Mouse (Mus musculus): ENCODE measurements at regions not wholly inside any gene's neighbourhood (a gene's known extent, or its start where the extent isn't known, plus 50 kb on each side); places are given as distances from the start of the nearest gene placed in this dataset.
A peak's percentile ranks its signal among the peaks of the same experiment; 100 is the strongest.

DNA sequence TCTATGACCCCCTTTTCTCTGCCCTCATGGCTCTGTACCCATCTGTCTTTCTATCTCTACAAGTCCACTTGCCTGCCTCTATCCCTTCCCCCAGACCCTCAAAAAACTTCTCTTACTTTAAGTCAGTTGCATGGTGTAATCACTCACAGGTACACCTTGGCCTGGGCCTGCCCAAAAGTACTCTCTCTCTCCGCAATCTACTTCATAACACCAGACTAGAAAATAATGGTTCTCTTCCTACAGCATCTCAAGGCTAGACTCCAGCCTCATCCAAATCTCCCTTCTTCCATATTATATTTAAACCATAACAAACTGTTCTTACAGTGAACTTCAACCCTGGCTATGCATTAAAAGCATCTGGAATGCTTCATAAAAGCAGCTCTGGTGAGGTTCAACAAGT lies 254.2 kb downstream of the Rps29 start:
- DNase-seq (ENCODE audit: low spot score in 2 of 2): no peak
- intact Hi-C loops (cut with DNase I): no loop called here

DNA sequence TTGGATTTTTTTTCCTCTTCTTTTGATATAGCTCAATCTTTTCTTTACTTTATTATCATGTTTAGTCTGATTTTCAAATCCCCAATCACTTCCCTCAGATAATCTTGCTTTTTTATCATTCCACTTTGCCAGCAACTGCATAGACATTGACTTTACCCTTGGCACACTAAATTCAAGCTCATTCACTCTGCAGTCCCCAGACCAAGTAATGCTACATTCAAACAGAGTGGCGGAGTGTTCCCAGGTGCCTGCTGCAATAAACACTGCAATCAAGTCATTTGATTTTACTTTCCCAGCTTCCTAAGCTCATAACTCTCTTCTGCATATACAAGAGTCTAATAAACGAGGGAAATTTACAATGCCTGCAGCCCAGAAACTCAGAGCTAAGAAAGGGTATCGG lies 269.8 kb downstream of the Rps29 start:
- intact Hi-C loops (cut with DNase I): no loop called here
- no peak for DNase-seq (ENCODE audit: low spot score in 2 of 2)

DNA sequence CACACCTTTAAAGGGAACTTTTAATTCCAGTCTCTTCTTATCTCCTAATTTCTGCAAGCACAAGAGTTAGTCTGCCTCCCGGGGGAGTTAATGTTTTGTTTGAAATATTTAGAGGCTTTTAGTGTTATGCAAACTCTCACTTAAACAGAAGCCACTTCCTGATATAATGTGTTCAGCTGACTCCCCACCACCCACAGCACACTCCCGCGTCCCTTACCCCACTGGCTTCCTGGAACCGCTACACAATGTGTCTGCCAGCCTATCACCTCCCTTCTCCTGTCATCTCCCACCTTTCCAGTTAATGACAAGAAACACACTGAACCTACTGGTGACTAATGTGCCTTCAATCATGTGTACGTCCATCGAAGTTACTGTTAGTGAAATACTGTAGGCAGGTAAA lies 276.5 kb downstream of the Rps29 start:
- DNase-seq (ENCODE audit: low spot score in 2 of 2): no peak
- intact Hi-C loops (cut with DNase I): no loop called here

DNA sequence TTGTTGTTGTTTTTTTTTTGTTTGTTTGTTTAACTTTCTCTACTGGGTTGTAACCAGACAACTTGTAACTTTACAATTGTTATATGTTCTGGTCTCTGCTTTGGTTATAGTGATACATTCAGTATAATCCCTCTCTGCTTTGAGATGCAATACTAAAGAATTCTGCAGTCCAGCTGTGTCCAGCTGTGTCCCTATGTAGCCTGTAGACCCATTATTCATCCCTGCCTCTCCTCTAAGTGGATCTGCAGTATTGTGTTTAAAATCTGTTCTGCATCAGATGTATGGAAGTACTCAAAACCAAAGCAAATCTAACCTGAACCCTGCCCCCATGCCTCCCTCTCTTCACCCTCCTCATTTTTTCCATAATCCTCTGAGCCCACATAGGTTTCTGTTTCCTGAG lies 279.6 kb downstream of the Rps29 start:
- intact Hi-C loops (cut with DNase I): no loop called here
- no peak for DNase-seq (ENCODE audit: low spot score in 2 of 2)

DNA sequence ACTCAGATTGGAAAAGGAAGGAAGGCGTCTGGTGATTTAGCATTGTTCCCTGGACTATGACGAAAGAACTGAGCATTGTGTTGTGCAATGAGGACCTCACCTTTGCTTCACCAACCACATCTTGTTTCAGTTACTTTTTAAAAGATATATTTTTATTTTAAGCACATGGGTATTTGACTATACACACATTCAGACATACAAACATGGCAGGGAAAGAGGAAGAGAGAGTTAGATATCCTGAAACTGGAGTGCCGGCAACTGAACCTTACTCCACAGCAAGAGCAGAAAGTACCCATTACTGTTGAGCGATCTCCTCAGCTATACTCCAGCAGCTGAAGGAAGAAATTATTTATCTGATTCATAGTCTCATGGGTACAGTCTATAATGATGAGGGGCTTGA lies 287.7 kb downstream of the Rps29 start:
- intact Hi-C loops (cut with DNase I): no loop called here
- DNase-seq (ENCODE audit: low spot score in 2 of 2): no peak

DNA sequence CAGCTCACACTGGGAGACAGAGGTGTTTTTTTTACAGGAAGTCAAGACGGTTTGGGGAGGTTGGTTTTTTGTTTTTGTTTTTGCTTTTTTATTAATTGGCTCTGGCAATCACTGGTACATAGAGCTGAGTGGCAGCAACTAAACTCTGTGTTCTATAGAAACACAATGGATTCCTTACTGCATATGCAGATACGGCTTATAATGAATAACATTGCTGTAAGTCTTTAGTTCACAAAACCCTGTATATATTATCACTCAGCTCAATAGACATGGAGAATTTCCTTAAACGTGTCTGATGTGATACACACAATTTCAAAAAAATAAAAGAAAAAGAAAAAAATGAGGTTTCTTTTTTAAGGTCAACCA lies 296.0 kb downstream of the Rps29 start:
- intact Hi-C loops (cut with DNase I): loop anchor here (2.0 kb wide), 1 partner anchor 1432 kb away; no protein-coding TSS in a partner anchor
- no peak for DNase-seq (ENCODE audit: low spot score in 2 of 2)

DNA sequence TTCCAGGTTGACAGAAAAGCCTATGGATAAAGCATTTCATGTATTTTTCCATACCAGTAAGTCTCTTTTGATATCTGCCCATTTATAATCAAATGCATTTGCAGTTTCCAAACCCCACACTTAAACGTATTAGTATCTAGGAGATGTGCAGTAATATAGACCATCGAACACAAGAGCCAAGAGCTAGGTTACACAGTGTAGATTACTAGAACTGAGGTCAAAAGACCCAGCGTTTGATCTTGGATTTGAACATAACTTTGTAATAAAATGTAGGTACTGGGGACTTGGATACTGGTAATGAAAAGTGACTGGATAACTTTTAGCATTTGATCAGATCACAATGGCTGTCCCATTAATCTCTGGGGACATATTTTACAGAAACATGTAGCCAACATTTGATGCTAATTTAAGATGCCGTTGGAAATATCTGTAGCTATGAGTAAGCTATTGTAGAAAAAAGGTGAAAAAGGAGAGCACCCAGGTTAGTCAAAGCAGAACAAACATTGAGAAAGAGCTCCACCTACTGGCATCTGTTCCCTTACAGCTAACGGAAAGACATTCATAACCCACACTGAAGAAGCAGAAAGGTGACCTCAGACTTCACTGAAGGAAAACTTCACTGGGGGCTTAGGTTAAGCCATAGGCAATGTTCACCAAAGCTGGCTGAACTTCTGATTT lies 296.5 kb downstream of the Rps29 start:
- intact Hi-C loops (cut with DNase I): loop anchor here (2.0 kb wide), 1 partner anchor 1432 kb away; no protein-coding TSS in a partner anchor
- DNase-seq (ENCODE audit: low spot score in 2 of 2): peak; percentile 59 to 66

DNA sequence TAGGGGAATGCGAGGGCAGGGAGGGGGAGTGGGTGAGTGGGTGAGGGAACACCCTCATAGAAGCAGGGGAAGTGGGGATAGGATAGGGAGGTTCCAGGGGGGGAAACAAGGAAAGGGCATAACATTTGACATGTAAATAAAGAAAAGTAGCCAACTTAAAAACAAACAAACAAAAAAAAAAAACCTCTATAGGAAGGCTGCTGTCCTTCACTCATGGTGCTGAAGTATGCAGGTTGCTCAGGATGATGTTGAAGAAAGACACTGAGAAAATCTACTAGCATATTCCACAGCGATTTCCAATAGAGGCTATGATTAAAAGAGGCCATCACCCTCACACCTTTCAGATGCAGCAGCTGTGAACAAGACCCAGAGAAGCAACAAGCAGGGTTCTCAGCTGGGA lies 298.7 kb downstream of the Rps29 start:
- DNase-seq (ENCODE audit: low spot score in 2 of 2): no peak
- intact Hi-C loops (cut with DNase I): no loop called here

DNA sequence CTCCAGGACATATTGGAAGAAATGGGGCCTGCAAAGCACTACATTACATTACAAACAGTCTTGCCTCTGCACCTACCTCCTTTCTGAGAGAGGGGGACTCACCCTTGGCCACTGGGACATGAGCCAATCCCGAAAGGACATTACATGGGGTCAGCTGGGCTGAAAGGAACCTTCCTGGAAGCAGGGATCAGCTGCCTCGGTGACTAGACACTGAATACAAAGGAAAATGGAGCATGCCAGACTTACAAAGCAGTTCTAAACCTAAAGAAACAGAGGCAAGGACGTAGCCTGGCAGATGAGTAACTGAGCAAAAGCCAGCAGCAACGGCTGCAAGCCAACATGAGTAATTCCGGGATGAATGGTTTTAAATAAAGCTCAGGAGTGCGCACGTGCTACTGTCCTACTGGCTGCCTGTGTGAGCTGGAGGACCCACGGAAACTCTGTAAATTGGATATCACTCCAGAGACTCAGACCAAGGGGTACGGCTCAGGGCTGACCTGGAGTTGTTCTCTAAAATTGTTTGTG lies 309.3 kb downstream of the Rps29 start:
- DNase-seq (ENCODE audit: low spot score in 2 of 2): peak; percentile 10 to 65
- intact Hi-C loops (cut with DNase I): no loop called here

DNA sequence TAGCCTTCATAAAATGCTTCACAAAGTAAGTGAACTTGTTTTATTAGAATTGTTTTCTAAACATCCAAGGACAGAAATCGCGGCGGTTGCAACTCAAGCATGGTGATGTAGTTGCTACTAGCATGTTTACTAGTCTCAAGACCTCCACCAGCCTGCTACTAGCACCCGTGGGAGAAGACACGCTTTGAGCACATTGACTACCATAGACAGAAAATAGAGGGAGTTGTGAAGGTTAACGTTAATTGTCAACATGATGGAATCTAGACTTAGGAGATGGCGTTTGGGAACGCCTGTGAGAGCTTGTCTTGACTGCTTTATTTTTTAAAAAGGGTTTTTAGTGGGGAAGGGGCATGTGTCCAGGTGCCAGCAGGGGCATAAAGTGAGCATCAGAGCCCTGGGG lies 318.2 kb downstream of the Rps29 start:
- intact Hi-C loops (cut with DNase I): no loop called here
- DNase-seq (ENCODE audit: low spot score in 2 of 2): no peak

DNA sequence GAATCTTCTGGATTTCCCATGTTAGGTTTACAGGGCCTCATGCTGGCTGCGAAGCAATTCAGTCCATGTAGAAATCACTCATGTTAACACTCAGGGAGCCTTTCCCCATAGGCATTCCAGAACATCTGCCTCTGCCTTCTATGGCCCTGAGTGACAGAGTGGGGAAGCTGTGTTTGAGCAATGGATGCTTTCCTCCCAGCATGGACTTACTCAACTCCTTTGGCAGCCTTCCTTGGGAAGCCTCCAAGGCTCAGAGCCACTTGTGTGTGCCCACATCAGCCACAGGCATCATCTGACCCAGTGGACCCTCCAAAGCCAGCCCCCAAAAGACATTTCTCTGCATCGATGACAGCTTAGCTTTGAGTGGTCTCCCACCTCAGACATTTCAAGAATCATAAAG lies 318.8 kb downstream of the Rps29 start:
- intact Hi-C loops (cut with DNase I): no loop called here

DNA sequence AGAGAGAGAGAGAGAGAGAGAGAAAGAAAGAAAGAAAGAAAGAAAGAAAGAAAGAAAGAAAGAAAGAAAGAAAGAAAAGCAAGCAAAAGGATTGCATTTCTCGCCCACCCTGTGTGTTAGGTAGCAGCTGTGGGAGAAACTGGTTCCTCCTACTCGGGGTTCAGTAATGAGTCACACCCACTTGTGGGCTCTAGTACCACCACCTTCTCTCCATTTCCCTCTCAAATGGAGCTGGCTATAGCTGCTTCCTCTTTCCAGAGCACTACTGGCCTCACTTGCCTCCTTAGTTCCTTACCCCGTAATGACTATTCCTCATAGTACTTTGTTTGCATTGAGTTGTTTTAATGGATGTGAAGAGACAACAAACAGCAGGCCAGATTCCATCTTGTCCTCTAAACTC lies 323.0 kb downstream of the Rps29 start:
- DNase-seq (ENCODE audit: low spot score in 2 of 2): no peak
- intact Hi-C loops (cut with DNase I): no loop called here

More for the DNA sequence above, 318.8 kb downstream of the Rps29 start:
- no peak for DNase-seq (ENCODE audit: low spot score in 2 of 2)

DNA sequence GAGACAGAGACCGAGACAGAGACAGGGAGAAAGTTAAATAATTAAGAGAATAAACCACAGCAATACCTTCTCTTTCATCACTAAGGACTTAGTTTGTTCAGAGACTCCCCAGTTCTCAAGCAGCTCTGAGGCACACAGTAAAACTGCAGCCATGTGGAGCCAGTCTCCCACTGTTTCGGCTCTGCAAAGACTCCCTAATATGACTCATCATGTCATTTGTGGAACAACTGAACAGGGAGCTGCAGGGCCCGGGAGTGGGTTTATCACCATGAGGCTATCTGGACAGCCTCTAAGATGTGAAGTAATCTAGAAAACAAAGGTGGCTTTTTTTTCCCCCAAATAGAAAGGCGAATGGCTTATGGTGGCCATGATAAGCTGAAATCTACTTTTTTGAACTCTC lies 325.1 kb downstream of the Rps29 start:
- intact Hi-C loops (cut with DNase I): no loop called here
- peak in 1 of 2 experiments; percentile 16 for DNase-seq (ENCODE audit: low spot score in 2 of 2)

DNA sequence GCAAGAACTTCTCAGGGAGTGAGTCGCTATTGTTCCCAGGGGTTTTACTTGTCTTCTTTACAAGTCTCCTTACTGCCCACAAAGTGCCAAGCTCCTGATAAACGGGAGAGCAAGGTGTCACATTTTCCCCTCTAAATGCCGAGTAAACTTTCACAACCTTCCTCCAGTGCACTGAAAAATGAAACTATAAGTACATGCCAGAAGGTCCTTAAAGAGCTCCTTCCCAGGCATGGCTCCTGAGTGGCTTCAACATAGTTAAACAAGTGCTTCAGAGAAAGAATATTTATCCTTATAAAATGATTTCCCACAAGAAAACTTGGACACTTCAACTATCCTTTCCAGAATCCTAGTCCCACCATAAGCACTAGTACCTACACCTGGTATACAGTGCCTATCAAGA lies 329.6 kb downstream of the Rps29 start:
- DNase-seq (ENCODE audit: low spot score in 2 of 2): no peak
- intact Hi-C loops (cut with DNase I): no loop called here

DNA sequence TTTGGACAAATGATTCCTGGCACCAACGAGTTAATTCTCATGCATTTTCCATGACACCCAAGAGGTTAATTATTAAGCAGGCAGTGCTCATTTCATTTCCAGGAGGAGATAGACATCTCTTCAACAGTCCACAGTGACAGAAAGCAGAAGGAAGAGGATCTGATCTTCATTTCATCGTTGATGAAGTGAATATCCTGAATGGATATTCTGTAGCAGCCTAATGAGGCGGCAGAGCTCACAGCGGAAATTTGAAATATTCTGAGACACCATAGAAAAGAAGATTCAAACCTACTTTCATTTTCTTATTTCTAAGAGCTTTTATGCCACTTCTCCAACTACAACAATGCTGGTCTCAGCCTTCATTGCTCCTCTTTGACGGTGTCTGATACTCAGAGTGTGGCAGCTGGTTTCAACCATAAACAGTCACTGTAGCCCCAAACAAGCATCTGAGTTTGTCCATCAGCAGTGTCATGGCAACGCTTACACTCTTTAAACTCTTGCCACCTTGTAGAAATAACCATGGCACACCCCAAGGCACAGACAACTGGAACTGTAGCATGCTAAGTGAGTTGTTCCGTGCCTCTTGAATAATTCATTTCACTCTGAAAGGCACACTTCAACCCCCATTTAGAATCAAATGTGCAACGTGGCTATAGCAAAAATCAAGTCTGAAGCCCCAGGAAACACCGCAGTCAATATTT lies 331.3 kb downstream of the Rps29 start:
- intact Hi-C loops (cut with DNase I): no loop called here
- no peak for DNase-seq (ENCODE audit: low spot score in 2 of 2)

DNA sequence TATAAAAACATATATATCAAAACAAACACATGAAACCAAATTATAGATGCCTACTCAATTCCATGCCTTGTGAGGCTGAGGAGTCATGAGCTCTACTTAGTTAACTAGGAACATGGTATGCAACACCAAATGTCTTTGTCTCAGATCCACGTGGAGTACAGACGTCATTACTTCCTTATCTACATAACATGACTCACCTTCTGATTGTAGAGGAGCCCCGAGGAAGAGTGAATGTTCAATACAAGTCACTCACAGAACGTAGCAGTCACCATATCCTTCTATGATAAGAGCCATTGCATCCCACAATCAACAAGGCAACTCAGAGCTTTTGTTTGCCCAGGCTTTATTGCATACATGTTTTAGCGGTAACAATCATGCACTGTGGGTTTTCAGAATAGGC lies 364.6 kb downstream of the Rps29 start:
- DNase-seq (ENCODE audit: low spot score in 2 of 2): no peak
- intact Hi-C loops (cut with DNase I): no loop called here

DNA sequence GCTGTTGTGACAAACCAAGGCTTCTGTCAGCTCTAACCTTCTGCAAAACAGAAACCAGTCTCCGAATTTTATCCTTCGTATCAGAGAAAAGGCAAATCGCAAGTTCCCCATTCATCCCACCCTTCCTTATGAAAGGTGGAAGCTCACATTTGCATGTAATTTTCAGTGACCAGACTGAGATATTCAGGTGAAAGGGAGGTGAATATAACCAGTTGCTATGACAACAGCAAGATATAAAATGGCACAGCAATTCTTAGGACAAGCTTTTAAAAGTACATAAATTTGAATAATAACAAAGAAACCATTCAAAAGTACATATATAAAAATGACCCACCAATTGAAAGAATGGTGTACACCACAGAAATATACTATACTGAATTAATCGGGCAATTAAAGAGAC lies 375.4 kb downstream of the Rps29 start:
- intact Hi-C loops (cut with DNase I): no loop called here
- DNase-seq (ENCODE audit: low spot score in 2 of 2): no peak

DNA sequence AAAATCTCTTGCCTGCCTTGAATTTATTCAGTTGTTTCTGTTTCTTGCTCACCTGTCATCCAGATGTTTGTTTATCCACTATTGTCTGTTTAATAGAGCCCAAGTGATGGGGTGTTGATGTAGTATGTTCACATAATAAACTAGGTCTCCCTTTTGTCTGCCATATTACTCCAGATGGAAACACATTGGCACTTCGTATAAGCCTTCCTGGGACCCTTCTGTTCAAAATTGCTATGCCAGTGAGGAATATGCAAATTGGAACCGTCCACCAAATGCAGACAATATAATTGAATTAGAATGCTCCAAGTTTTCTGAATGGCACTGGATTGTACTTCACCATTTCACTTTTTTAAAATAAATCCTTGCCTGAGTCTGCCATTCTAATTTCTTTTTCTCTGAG lies 383.5 kb downstream of the Rps29 start:
- intact Hi-C loops (cut with DNase I): no loop called here
- no peak for DNase-seq (ENCODE audit: low spot score in 2 of 2)

DNA sequence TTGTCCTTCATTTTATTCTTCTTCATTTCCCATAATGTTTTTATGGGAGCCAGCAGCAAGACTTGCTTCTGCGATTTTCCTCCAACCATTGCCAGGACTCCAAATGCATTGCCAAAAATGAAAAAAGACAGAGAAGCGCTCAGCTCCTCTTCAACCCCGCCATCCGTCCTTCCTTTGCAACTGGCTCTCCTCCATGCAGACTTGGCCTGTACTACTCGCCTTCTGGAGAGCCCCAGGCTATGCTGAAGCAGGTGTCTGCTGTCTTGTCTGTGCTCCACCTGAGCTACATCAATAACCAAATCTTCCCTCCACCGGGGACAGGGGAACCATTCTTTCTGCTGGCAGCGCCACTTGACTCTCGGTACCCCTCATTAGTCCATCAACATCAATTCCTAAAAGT lies 384.2 kb downstream of the Rps29 start:
- peak in 1 of 2 experiments; percentile 7 for DNase-seq (ENCODE audit: low spot score in 2 of 2)
- intact Hi-C loops (cut with DNase I): no loop called here

DNA sequence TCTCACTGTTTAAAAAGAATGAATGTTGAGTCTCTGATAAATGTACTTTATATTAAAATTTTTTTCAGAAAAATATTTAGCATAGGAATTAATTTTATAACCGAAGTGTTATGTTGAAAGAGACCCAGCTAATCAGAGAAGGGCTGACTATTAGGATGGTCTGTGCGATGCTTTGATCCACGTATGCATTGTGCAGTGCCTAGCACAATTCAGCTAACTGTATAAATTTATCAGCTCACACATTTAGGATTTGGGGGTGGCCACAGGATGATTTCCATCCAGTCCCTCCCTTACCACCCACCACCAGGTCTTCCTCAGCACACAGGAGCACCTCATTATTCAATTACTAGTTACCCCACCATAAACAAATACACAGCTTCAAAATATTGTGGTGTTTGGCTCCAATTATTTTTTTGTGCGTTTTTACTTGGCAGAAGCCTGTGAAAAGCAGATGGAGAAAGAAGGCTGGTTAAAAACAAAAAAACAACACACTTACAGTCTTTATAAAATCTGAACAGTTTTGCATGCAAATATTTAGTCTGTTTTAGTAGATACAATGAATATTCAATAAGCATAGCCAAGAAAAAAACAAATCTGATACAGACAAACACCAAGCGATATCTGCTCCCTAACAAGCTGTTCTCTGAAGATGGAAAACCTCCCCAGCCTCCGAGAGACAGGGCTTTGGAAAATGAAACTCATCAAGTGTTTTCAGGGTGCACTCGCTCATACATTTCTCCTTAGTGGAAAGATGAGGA lies 400.5 kb downstream of the Rps29 start:
- DNase-seq (ENCODE audit: low spot score in 2 of 2): peak in 1 of 2 experiments; percentile 2

DNA sequence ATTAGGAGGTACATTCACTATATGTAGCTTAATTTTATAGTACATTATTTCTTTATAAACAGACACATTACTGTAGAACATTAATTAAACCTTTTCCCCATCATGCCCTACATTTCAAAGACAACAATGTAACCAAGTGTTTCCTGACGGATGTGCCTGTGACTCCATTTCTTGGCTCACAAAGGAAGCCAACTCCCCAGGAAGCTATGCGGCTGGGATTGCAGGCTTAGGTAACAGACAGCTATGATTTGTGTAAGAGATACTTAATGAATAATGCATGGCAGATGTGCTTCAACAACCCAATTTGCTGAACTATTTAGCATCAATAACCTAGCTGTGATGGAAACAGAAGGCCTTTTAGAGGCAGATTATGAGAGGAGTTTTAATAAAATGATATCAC lies 430.1 kb downstream of the Rps29 start:
- no peak for DNase-seq (ENCODE audit: low spot score in 2 of 2)
- intact Hi-C loops (cut with DNase I): no loop called here

More for the DNA sequence above, 400.5 kb downstream of the Rps29 start:
- intact Hi-C loops (cut with DNase I): no loop called here

Data from left cerebral cortex, postnatal 25 days (tissue).